Mouse (Mus musculus) olfactory bulb, adult 2 months (tissue): ENCODE results near the gene P3h3. TPM values are rescaled to one million over a fixed set of nuclear protein-coding genes. Genes with fewer than 3 reads are reported as not detected.
A peak's percentile ranks its signal among the peaks of the same experiment; 100 is the strongest.

ENCODE experiments used
- H3K27ac ChIP-seq: fragments of 200-500 bp; 2 replicates; pipeline ENCODE4 v1.5.1; 2012; ENCODE audit warnings: low read depth, low read length; ENCODE audit not compliant: insufficient read depth
- H3K4me1 ChIP-seq: fragments of 200-500 bp; 2 replicates; pipeline ENCODE4 v1.6.1; 2012; ENCODE audit warnings: low read length; ENCODE audit not compliant: control insufficient read depth, insufficient read depth
- H3K4me3 ChIP-seq: fragments of 200-500 bp; 2 replicates; pipeline ENCODE4 v1.5.1; 2012; ENCODE audit warnings: mild to moderate bottlenecking, low read depth, low read length, moderate library complexity; ENCODE audit not compliant: insufficient read depth
- CTCF ChIP-seq: fragments of 200-500 bp; IDR thresholded peaks from 2 replicates; pipeline ENCODE4 v1.5.1; 2012; ENCODE audit warnings: low read depth, mild to moderate bottlenecking, low read length, moderate library complexity; ENCODE audit not compliant: insufficient read depth
- POLR2A ChIP-seq: fragments of 200-500 bp; IDR thresholded peaks from 2 replicates; pipeline ENCODE4 v1.6.1; 2012; ENCODE audit warnings: mild to moderate bottlenecking, low read depth, low read length, moderate library complexity; ENCODE audit not compliant: insufficient read depth
- WGBS: fragments of 180-500 bp; shearing (Covaris S2); methylation state at CpG from one replicate; pipeline ENCODE4 v1.1.7; 2018; 5-methylcytosine and 5-hydroxymethylcytosine counted together
- polyA plus RNA-seq: library from polyadenylated mRNA; stranded (reverse); fragments of >200 nt; gene quantifications from 2 replicates; pipeline ENCODE4 v1.2.4, GENCODE M21; 2012; ENCODE audit warnings: low replicate concordance; ENCODE audit not compliant: missing spikeins, insufficient read depth, insufficient read length

P3h3 gene
- polyA plus RNA-seq: not detected in 2 replicates

- Histone ChIP-seq H3K4me1 (peaks cover 52% of the 10 kb centered on the region), H3K27ac (peak within 1 kb of the TSS; percentile 78), H3K4me3 (peak within 1 kb of the TSS; percentile 61)
- WGBS: under 1% methylated on average over 86 of the region's 86 CpGs
- TF ChIP-seq CTCF: peak; percentile 78
- peak; percentile 62 for TF ChIP-seq POLR2A
Measured at GRCm38 (mm10) chr6:124856916-124857839, at the start of gene P3h3. P3h3 (minus strand) TSS chr6:124857752.

- Histone ChIP-seq H3K27ac (peak overlapping the region; percentile 93), H3K4me3 (0 out of 2 replicates have a peak overlapping the region, but pooled peaks have one; percentile 37), H3K4me1 (peaks cover 18% of the 10 kb centered on the region)
- TF ChIP-seq POLR2A: no peak
- TF ChIP-seq CTCF: no peak
- WGBS: 38% methylated on average over 16 of the region's 16 CpGs
Measured at GRCm38 (mm10) chr6:124904991-124905860, 47.7 kb upstream of the P3h3 start.

- H3K4me1 ChIP-seq: peaks cover 13% of the 10 kb centered on the region
- H3K4me3 ChIP-seq: peak overlapping the region; percentile 37
- peak overlapping the region; percentile 93 for H3K27ac ChIP-seq
- WGBS: 8% methylated on average over 24 of the region's 24 CpGs
- no peak for TF ChIP-seq CTCF
- TF ChIP-seq POLR2A: 0 out of 2 replicates have a peak, but pooled peaks have one; percentile 6
Measured at GRCm38 (mm10) chr6:124904161-124904981, 46.8 kb upstream of the P3h3 start.

GRCm38 (mm10) chr6:124903580-124904151, 46.1 kb upstream of the P3h3 start:
- peaks cover 13% of the 10 kb centered on the region for H3K4me1 ChIP-seq
- 0 out of 2 replicates have a peak, but pooled peaks have one; percentile 32 for TF ChIP-seq POLR2A
- TF ChIP-seq CTCF: peak; percentile 94
- peak overlapping the region; percentile 34 for H3K4me3 ChIP-seq
- WGBS: under 1% methylated on average over 23 of the region's 23 CpGs
- peak overlapping the region; percentile 88 for H3K27ac ChIP-seq

GRCm38 (mm10) chr6:124901851-124902250, 44.3 kb upstream of the P3h3 start:
- Histone ChIP-seq H3K27ac (no peak overlapping the region; the same call in 1 of the 2 replicates), H3K4me1 (peaks cover 13% of the 10 kb centered on the region), H3K4me3 (no peak overlapping the region)
- TF ChIP-seq CTCF: no peak
- no peak for TF ChIP-seq POLR2A

GRCm38 (mm10) chr6:124900801-124901480, 43.4 kb upstream of the P3h3 start:
- no peak for TF ChIP-seq CTCF
- TF ChIP-seq POLR2A: no peak

GRCm38 (mm10) chr6:124900056-124900800, 42.7 kb upstream of the P3h3 start:
- Histone ChIP-seq H3K4me3 (no peak overlapping the region), H3K27ac (no peak overlapping the region; the same call in 1 of the 2 replicates), H3K4me1 (peaks cover 11% of the 10 kb centered on the region)
- no peak for TF ChIP-seq POLR2A
- TF ChIP-seq CTCF: no peak
- WGBS: 61% methylated on average over 8 of the region's 8 CpGs

More at GRCm38 (mm10) chr6:124900801-124901480, 43.4 kb upstream of the P3h3 start:
- Histone ChIP-seq H3K4me3 (no peak overlapping the region), H3K27ac (no peak overlapping the region; the same call in 1 of the 2 replicates), H3K4me1 (peaks cover 13% of the 10 kb centered on the region)
- WGBS: 76% methylated on average over 10 of the region's 10 CpGs
